22 mouse cellular contexts compared by ENCODE assay signal in the genomic region with DNA sequence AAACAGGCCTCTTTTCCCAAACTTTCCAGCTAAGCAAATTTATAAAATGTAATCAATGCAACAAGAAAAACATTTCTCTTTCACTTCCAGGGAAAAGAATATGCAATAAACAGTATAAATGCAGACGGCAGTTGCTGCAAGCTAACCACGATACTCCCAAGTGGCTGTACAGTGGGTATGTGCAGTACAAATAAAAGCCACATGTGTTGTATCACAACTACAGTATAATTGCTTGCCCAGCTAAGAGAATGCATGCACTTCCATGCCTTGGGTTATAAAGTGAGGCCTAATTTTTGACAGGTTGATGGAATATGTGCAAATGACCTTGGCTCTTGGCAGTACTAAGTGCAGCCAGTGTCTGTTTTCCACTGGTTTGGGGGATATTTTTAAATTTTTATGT. TPM values are rescaled to one million over a fixed set of nuclear protein-coding genes. Genes with fewer than 3 reads are reported as not detected.
"Had no signal": no experiment of that assay in that cellular context is flagged by ENCODE, and none has a peak within 500 bp of the region (broad histone marks: within the 10 kb centered on the region; RNA-seq: fewer than 3 reads in every experiment).

No protein-coding gene starts in this region.

- ATAC-seq: liver, postnatal 0 days; lung, postnatal 0 days; midbrain, embryonic 13.5 days; midbrain, embryonic 15.5 days had no signal

- H3K27ac ChIP-seq: lung, embryonic 15.5 days; macrophage; midbrain, embryonic 13.5 days; midbrain, embryonic 15.5 days; neural tube, embryonic 12.5 days had no signal

- H3K9ac ChIP-seq: liver, postnatal 0 days; lung, embryonic 15.5 days; midbrain, embryonic 13.5 days; midbrain, embryonic 15.5 days; neural tube, embryonic 12.5 days had no signal

- H3K27me3 ChIP-seq: lung, embryonic 15.5 days; megakaryocyte, embryonic 14.5 days; midbrain, embryonic 13.5 days; midbrain, embryonic 15.5 days; neural tube, embryonic 12.5 days had no signal

- H3K4me3 ChIP-seq: lung, embryonic 15.5 days; megakaryocyte, embryonic 14.5 days; midbrain, embryonic 13.5 days; midbrain, embryonic 15.5 days; neural tube, embryonic 12.5 days had no signal

- H3K4me2 ChIP-seq: lung, embryonic 15.5 days; midbrain, embryonic 11.5 days; midbrain, embryonic 13.5 days; midbrain, embryonic 15.5 days; neural tube, embryonic 12.5 days had no signal

- H3K36me3 ChIP-seq: midbrain, embryonic 15.5 days had no signal

- H3K4me1 ChIP-seq: lung, embryonic 15.5 days; midbrain, embryonic 13.5 days; midbrain, embryonic 15.5 days; neural tube, embryonic 12.5 days had no signal

- H3K9me3 ChIP-seq: lung, embryonic 15.5 days; megakaryocyte, embryonic 14.5 days; midbrain, embryonic 13.5 days; midbrain, embryonic 15.5 days; neural tube, embryonic 12.5 days had no signal

- DNase-seq: liver, postnatal 0 days; lung, adult 2 months; lung, postnatal 14 days; lung, postnatal 36 days; right cerebral cortex, postnatal 14 days; thymus, adult 18-20 months; thymus, postnatal 14 days; thymus, postnatal 36 days had no signal

RNA-seq across cellular contexts. Expression of gene Olfr368, which starts 44.3 kb away (rescaled TPM):
- polyA plus RNA-seq: liver, postnatal 0 days; lung, adult 2 months; lung, embryonic 15.5 days; lung, postnatal 0 days; macrophage; midbrain, embryonic 11.5 days; midbrain, embryonic 13.5 days; midbrain, embryonic 15.5 days; midbrain, postnatal 0 days; neural tube, embryonic 12.5 days; neural tube, embryonic 14.5 days; spleen, adult 2 months; stomach, embryonic 14.5 days; stomach, embryonic 16.5 days; thymus, postnatal 0 days had no signal
